Mouse (Mus musculus) testis, adult 2 months (tissue): Measurements from ENCODE around the gene Spta1.

Experiments used
- CTCF ChIP-seq: fragments of 200-500 bp; IDR thresholded peaks from 2 replicates; pipeline ENCODE4 v1.5.1; 2012; ENCODE audit warnings: low read depth, mild to moderate bottlenecking, inconsistent platforms, low read length, moderate library complexity; ENCODE audit not compliant: control insufficient read depth, insufficient read depth, insufficient replicate concordance
- POLR2A ChIP-seq: fragments of 200-500 bp; IDR thresholded peaks from 2 replicates; pipeline ENCODE4 v1.6.1; 2012; ENCODE audit warnings: low read depth, mild to moderate bottlenecking, inconsistent platforms, low read length, moderate library complexity; ENCODE audit not compliant: control insufficient read depth

DNA sequence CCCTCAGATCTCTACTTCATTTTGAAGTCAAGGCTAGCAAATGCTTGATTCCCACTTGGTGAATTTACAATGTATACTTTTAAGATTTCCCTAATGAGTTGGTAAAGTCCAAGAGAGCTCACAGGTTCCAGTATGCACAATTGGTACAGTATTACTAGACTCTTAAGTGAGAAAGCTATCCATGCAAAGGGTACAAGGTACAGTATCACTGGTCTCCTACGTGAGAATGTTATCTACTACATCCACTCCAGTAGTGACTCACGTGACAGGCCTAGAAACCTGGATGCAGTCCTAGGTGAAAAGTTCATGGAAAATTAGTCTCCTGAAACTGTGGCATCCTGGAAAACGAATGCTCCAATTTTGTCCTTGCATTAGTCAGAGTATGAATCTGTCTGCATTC lies 98.1 kb downstream of the Spta1 start:
- no peak for TF ChIP-seq POLR2A
- TF ChIP-seq CTCF = no peak
